Mouse (Mus musculus): Measurements from ENCODE around the gene H2afy.

DNA sequence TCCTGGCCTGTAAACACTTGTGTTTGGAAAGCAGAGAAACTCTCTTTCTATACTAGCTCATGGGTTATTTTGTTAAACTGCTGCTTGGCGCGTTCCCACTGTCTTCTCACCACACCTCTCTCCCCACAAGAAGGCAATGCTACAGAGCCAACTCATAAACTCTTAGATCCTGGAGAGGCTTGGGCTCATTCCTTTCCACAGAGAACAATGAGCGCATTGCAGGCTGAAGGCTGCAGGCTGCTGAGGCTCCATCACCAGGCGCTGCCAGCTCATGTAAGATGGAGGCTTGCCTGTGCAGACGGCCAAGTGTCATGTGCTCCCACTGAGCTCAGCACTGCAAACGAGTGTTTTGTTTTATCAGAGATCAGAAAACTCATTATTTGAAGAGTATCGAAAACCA, 19.5 kb upstream of the H2afy start:
- TF ChIP-seq CTCF (IDR thresholded peaks at IDR 0.05; ENCODE audit: low read depth) (no peak), EP300 (IDR thresholded peaks at IDR 0.05; ENCODE audit: low read depth) (no peak)
